Mouse (Mus musculus) left cerebral cortex, postnatal 25 days (tissue): ENCODE data around the gene Serpine1. TPM values are rescaled to one million over a fixed set of nuclear protein-coding genes. Genes with fewer than 3 reads are reported as not detected.
A peak's percentile ranks its signal among the peaks of the same experiment; 100 is the strongest.
"Not testable (repeated sequence)": the region's sequence is repeated elsewhere in the genome, so short reads cannot be mapped to it uniquely, and the experiment has no call there.

Source experiments
- DNase-seq, 2 experiments: peaks; one replicate each; pipeline ENCODE4 v3.0.0; 2022; ENCODE audit warnings: low spot score in 2 of 2, mixed read lengths in 1 of 2
- intact Hi-C: fragments of 180-260 bp; cut with DNase I; formaldehyde crosslinking; loops from one replicate; pipeline ENCODE4 v1.15.1; 2025
- total RNA-seq, 2 experiments: library from RNA; stranded (reverse); gene quantifications; 2 replicates each; pipeline ENCODE4 v1.2.3; 2021

The Serpine1 gene
- total RNA-seq = under 1 TPM; 0.55 to 0.99 TPM

GRCm38 (mm10) chr5:137072079-137072960 is at the start of gene Serpine1:
TSS of gene Serpine1 (minus strand) at chr5:137072268.
- intact Hi-C loops = no loop called here
- peak; percentile 59 to 69 for DNase-seq

GRCm38 (mm10) chr5:137121280-137121679 is 49.2 kb upstream of the Serpine1 start:
- intact Hi-C loops = no loop called here
- DNase-seq = no peak

DNA sequence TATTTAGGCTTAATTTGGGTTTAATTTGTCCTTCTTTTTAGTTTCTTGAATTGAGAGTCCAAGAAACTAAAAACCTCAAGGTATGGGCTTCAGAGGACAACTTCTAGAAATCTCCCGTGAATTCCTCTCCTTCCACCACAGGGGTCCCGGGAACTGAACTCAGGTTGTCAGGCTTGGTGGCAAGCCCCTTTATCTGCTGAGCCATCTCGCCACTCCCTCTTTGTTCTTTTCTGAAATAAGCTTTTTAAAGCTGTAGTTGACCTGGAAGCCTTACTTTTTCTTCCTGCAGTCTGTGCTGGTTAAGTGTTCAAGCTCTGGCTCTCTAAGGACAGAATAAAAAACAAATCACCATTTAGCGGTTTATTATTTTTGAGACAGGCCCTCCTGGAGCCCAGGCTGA is 46.8 kb upstream of the Serpine1 start:
- intact Hi-C loops = no loop called here
- DNase-seq = no peak

GRCm38 (mm10) chr5:137117994-137118393 is 45.9 kb upstream of the Serpine1 start:
- DNase-seq, intact Hi-C loops: not testable (repeated sequence)

DNA sequence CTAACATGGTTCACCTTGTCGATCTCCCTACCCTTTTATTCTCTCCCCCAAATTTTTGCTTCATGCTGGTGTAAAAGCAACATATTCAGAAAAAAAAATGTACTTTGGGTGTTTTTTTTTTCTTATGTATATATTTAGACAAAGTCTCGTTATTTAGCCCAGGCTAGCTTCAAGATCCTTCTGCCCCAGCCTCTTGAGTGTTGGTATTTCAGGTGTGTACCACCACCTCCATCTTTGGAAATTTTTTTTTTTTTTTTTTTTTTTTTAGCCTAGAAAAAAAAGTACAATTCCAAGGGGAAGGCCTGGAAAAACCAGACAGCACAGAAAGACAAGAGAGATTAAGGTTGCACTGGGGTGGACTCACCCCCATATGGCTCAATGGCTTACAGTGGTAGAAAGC is 44.9 kb upstream of the Serpine1 start:
- intact Hi-C loops = no loop called here
- no peak for DNase-seq

DNA sequence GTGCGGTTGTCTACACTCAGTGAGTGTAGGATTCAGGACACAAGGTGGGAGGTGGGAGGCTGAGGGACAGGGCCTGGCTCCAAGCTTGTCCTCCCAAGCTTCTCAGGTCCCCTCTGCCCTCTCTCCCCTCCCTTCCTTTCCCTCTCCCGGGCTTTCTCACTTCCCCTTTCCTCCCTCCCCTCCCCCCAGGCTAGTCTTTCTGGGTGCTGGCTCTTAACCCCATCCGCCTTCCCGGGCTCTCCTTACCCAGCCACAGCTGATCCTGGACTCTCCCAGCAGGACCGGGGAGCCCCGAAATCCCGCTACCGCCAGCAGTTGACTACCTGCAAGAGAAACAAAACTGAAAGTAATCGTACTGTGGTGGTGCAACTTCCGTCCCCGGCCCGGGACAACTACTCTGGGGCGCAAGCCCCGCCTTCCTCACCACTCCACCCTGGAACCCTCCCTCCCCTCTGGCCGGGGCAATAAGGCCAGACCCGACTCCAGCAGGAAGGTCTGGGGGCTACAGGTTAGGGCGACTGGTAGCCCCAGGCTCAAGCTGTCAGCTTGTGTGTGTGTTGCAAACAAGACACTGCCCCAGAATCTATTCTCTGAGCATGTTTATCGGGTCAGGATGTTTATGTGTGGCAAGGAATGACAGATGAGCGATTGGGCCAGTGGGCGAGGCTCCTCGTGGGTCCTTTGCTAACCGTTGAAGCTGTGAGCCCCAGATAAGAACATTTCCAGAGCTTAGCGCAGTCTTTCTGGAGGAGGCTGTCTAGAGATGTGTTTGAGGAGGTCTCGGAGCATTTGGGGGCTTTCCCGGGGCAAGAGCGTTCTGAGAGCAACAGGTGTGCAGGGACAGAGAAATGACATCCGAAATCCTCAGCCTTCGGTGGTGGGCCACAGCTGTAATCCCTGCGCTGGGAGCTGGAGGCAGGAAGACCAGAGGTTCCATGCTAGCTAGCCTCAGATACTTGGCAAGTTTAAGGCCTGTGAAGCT is 44.1 kb upstream of the Serpine1 start, which contains the start of gene Trim56:
Gene Trim56, minus strand, starts transcription at position 344 of the 982 bp plus-strand sequence.
- peak in 1 of 2 experiments; percentile 25 for DNase-seq
- intact Hi-C loops = no loop called here

DNA sequence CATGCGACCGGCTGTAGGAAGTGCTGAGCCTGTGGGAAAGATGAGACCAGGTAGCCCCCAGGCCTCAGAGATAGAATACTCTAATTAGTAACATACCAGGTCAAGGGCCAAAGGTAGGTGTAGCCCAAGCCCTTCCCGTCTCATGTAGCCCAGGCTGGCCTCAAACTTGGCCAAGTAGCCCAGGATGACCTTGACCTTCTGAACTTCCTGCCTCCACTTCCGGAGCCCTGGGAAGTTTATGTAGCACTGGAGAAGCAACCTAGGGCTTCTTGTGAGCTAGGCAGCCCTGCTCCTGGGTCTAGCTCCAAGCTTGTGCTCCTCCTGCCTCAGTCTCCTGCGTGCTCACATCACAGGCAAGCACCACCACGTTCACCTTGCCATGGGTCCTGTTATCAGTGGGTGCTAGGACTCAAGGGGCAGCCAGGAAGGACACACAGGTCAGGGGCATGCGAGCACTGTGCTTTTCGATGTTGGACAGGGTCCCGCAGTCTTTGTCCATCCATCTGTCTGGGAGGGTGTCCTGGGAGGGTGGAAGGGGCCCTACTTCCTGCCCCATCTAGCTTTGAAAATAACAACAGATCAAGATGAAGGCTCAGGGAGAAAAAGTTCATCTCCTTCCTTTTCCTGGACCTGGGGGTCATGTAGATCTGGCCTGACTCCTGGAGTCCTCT is 43.0 kb upstream of the Serpine1 start:
- intact Hi-C loops = no loop called here
- no peak for DNase-seq

- intact Hi-C loops = no loop called here
- peak in 1 of 2 experiments; percentile 31 for DNase-seq
Measured at GRCm38 (mm10) chr5:137111542-137112408, 39.7 kb upstream of the Serpine1 start.

- intact Hi-C loops = no loop called here
- DNase-seq = no peak
Measured at GRCm38 (mm10) chr5:137110863-137111262, 38.8 kb upstream of the Serpine1 start.

DNA sequence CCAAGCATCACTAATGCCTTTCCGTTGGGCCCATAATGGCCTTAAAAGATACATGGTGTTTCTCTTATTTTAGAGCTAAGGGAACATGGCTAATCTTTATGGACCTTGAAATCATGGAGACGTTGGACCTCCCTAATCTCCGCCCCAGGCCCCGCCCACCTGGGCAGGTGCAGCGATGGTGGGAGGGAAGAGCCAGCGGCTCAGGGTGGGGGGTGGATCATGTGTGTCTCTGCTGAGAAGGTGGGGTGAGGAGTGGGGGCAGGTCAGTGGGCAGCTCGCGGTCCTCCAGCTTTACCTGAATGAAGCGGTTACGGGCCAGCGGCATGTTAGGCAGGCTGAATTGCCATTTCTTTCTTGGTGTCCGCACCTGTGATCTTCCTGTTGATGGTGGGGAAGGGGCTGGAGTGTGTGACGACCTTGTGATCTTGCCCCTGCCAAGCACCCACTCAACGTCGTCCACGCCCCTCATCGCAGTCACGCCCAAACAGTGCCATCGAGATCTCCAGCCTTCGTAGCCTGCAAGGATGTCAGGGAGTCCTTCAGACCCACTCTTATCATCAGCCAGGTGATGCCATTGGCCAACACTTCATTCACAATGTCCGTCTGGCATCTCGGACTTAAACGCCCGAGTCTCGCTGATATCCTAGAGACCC is 38.0 kb upstream of the Serpine1 start:
- DNase-seq = no peak
- intact Hi-C loops = loop anchor here (5.0 kb wide), 1 partner anchor 178 kb away; no protein-coding TSS in a partner anchor

- intact Hi-C loops = loop anchor here (5.0 kb wide), 1 partner anchor 176 kb away; no protein-coding TSS in a partner anchor
- no peak for DNase-seq
Measured at GRCm38 (mm10) chr5:137108111-137108510, 36.0 kb upstream of the Serpine1 start.

- no peak for DNase-seq
- intact Hi-C loops = loop anchor here (1.0 to 5.0 kb wide), 3 partner anchors 45 to 175 kb away; no protein-coding TSS in a partner anchor
Measured at GRCm38 (mm10) chr5:137107670-137108069, 35.6 kb upstream of the Serpine1 start.

DNA sequence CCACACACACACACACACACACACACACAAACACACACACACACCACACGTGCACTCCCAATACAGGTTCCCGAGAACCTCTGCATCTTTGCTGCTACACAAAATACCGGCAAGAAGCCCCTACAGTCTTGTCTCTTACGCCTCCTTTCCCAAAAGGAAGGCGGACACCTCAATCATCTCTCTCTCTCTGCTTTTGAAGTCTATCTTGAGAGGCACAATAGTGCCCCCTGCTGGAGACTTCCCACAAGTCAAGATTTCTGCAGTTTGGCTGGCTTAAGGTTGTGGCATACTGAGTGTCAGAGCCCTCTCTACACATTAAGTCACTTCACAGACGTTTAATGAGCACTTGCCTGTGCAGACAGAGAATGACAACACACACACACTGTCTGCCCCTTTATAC is 35.0 kb upstream of the Serpine1 start:
- intact Hi-C loops = loop anchor here (1.0 to 5.0 kb wide), 3 partner anchors 45 to 175 kb away; no protein-coding TSS in a partner anchor
- peak; percentile 87 to 91 for DNase-seq

DNA sequence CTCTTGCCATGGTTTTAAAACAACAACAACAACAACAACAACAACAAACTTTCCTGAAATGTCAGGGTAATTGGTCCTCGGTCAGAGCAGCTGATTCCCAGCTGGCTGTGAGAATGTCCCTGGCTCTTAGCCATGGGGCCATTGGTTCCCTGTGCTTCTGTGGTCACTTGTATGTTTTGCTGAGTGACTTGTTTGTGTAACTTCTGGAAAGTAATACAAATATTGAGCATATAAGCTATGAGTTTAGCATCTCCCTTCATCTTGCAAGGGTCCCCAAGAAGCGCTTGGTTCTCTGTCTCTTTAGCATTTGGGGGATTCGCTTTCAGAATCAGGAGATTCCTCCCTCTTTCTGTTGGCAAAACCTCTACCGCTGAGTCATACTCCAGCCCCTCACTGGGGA is 34.4 kb upstream of the Serpine1 start:
- intact Hi-C loops = loop anchor here (2.0 to 5.0 kb wide), 2 partner anchors 82 to 174 kb away; no protein-coding TSS in a partner anchor
- no peak for DNase-seq

DNA sequence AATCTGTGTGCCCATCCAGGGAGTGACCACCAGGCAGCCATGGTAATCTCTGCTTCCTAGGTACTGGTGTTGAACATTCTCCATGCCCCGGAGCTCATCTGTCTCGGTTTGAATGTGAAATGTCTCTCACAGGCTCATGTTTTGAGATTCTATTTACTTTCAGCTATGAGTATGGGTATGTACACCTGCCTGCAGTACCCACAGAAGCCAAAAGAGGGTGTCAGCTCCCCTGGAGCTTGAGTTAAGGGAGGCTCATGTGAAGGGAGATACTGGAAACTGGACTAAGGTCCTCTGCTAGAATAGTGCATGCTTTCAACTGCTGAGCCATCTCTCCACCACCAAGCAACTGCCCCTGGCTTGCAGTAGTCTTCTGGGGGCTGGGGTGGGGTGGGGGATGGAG is 31.9 kb upstream of the Serpine1 start:
- DNase-seq = no peak
- intact Hi-C loops = loop anchor here (2.0 kb wide), 1 partner anchor 71 kb away; no protein-coding TSS in a partner anchor

GRCm38 (mm10) chr5:137102575-137103522 is 30.8 kb upstream of the Serpine1 start:
- peak; percentile 72 to 91 for DNase-seq
- intact Hi-C loops = loop anchor here (2.0 kb wide), 1 partner anchor 70 kb away; no protein-coding TSS in a partner anchor
